Mouse (Mus musculus) gastrocnemius, postnatal 25 days (tissue): ENCODE measurements around the gene Nap1l5. TPM values are rescaled to one million over a fixed set of nuclear protein-coding genes. Genes with fewer than 3 reads are reported as not detected.
"Not testable (repeated sequence)": the region's sequence is repeated elsewhere in the genome, so short reads cannot be mapped to it uniquely, and the experiment has no call there.

ENCODE experiments used
- DNase-seq: peaks from one replicate; pipeline ENCODE4 v3.0.0; 2022
- total RNA-seq, 2 experiments: library from RNA; stranded (reverse); gene quantifications; 1 replicate in 1 of 2; 2 replicates in 1 of 2; pipeline ENCODE4 v1.2.3; 2021

Gene Nap1l5
- total RNA-seq, 2 experiments from 2014 or later: 0.15 to 0.24 TPM

DNA sequence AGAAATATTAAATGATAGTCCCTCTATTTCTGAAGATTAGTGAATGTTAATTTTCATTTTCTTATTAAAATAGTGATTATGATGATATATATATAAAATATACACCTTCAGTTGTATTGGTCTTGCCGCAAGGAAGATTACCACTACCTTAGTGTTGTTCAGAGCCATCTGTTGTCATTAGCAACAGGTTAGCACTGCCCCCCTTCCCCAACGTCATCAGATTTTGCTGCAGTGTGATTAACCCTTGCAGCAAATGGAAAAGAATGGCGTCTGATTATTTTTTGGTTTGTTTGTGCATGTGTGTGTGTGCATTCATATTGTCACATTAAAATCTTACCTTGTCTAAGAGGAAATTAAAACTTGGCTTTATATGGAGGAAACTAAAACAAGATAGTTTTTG, 2.3 kb downstream of the Nap1l5 start:
- DNase-seq: no peak

DNA sequence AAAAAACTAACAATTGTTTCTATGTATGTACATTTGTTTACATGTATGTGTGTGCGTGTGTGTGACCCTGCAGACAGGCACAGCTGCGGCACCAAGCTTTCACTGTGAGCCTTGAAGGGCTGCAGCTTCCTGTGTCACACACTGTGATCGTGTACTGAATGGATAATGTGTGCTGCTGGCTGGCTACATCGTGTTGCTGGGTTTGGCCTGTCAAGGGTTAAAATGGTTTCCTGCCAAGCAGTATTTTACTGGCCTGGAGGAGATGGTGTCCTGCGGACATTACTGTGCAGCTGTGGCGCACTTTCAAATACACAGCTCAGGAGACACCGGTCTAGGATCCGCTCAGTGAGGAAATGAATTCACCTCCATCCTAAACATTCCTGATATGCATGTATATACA, 3.7 kb downstream of the Nap1l5 start:
- DNase-seq: no peak

DNA sequence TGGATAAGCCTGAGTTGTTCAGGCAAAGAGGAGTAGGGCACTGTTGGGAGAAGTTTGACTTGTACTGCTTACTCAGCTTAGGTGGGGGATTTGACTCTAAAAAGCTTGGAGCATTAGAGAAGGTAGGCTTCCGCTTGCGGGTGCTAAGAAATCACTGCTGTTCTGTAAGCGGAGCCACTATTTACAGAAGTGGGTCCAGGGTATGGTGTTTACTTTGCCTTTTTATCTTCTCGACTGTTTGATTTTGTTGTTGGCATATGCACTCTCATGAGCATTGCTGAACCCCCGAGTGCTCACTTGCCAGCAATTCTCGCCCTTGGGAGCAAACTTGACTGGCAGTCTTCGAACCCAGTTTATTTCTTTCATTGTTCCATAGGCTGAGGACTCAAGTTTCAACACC, 6.3 kb downstream of the Nap1l5 start:
- no peak for DNase-seq

GRCm38 (mm10) chr6:58899076-58899475, 7.8 kb downstream of the Nap1l5 start:
- DNase-seq: no peak

- no peak for DNase-seq
Observed at GRCm38 (mm10) chr6:58896648-58897047, 10.2 kb downstream of the Nap1l5 start.

DNA sequence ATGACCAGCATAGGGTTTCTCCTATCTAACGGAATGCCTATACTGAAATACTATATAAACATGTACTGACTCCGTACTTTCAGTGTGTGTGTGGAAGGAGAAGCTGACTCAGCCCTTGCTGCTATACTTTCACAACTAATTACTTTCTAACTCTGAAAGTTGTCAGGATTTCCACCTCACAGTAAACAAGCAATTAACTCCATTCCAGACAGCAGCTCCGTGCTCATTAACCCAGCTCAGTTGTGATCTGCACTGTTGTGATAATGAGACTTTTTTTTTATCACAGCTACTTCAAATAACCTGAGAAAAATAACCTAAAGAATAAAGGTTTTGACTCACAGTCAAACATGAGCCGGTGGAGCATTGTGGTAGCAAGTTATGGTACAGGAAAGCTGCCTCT, 11.9 kb downstream of the Nap1l5 start:
- no peak for DNase-seq

DNA sequence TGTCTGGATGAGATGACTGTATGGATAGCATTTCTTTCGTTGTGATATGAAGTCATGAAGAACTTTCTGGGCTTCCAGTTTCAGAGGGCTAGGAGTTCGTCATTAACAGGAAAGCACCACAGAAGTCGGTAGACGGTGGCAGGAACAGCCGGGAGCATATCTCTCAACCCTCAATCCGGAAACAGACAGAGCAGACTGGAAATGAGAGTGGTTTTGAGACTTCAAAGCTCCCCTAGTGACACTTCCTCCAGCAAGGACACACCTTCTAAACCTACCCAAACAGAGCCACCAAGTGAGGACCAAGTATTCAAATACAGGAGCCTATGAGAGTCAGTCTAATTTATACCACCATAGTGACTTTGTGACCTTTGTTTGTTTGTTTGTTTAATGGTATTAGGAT, 13.6 kb downstream of the Nap1l5 start:
- no peak for DNase-seq

- no peak for DNase-seq
Observed at GRCm38 (mm10) chr6:58889917-58890316, 17.0 kb downstream of the Nap1l5 start.

DNA sequence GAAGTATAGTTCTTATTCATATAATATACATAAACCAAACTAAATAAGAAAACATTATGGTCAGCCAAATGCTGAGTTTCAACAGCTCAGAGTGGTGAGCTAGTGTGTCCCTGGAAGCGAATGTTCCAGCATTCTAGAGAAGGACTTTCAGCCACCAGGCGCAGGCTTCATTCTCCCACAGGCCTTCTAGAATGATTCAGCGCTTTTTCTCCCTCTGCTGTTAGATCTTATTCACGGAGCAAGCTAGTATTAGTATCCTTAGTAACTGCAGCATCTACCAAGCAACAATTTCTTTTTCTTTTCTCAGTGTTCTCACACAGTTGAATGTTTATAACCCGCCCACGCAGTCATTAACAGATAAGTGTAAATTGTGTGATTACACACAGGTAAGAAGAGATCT, 24.6 kb downstream of the Nap1l5 start:
- DNase-seq: no peak

DNA sequence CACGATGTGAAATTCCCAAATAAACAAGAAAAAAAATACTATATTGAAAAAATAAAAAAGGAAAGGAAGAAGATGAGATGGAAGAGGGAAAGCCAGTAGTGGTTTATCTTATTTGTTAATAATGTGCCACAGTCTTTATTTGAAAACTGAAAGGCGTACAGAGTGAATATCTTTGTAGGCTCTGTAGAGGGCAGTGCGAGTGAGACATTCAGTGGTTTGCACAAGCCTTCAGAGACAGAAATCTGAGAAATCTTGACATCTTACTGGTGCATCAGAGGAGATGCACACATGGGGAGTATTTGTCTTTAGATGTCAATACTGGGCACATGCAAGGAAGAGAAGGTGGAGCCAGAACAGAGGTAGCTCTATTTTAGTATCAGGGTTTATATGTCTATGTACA, 25.5 kb downstream of the Nap1l5 start:
- no peak for DNase-seq

DNA sequence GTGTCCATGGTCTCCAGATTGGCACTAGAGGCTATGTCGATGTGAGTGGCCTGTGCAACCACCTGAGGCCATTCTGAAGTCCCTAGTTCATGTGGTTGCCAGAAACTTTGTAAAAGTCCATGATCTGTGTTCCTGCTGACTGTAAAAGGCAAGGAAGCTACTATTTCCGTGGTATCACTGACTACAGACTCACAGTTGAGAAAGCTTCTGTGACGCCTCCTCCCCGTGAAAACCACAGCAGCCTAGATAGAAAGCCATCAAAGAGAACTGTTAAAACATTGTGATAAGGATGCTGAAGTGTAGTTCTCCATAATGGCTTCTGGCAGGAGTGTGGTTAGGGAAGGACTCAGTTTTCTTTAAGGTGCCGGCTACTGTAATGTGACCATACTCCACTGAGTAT, 26.0 kb downstream of the Nap1l5 start:
- DNase-seq: no peak

GRCm38 (mm10) chr6:58879987-58880386, 26.9 kb downstream of the Nap1l5 start:
- DNase-seq: no peak

DNA sequence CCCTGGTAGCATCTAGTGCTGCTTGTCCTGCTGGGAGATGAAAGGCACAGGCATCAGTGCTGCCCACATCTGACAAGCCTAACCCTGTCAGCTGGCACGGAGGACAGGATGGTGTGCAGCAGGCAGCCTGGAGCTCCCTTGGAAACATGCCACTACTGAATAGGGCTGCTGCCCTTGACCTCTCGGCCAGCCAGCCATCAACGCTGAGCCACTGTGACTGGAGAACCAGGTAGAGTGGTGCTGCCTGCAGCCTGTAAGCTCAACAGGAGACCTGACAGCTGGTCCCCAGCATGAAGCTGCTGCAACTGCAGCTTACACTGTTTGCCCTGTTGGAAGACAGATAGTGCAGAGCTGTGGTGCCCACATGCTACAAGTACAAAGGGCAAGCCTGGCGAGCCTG, 27.3 kb downstream of the Nap1l5 start:
- DNase-seq: peak; percentile 12

DNA sequence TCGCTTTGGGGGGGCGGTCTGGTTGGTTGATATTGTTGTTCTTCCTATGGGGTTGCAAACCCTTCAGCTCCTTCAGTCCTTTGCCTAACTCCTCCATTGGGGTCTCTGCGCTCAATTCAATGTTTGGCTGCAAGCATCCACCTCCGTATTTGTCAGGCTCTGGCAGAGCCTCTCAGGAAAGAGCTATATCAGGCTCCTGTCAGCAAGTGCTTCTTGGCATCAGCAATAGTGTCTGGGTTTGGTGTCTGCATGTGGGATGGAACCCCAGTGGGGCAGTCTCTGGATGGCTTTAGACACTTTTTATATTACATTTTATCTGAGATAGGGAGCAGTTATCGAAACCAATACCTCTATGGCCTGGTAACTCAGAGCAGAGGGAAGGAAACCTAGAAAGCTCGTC, 39.0 kb downstream of the Nap1l5 start:
- not testable (repeated sequence) for DNase-seq

- DNase-seq: no peak
Observed at GRCm38 (mm10) chr6:58863631-58864235, 43.1 kb downstream of the Nap1l5 start.

DNA sequence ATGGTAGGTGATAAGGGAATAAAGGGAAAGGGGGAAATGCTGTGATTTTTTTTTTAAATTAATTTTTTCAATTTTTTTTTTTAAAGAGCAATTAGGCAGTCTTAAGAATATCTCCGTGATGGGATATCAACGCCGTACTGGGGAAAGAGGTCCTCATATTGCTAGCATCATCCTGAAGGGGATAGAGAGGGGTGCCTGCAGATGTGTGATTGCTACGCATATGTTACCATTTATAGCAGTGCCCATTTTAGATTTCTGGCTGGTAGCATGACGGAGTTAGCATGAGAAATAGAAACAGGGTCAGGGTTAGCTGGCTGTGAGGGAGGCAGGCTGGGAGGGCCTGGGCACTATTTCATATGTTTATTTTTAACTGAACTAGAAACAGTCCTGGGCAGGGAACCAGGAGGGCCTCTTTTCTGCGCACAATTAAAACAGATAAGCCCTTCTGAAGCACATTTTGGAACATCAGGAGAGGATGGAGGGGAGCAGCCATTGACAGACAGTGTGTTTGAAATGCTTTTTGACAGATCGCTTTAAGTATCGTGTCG, 44.4 kb downstream of the Nap1l5 start:
- peak; percentile 52 for DNase-seq

- no peak for DNase-seq
Observed at GRCm38 (mm10) chr6:58859517-58859916, 47.4 kb downstream of the Nap1l5 start.

DNA sequence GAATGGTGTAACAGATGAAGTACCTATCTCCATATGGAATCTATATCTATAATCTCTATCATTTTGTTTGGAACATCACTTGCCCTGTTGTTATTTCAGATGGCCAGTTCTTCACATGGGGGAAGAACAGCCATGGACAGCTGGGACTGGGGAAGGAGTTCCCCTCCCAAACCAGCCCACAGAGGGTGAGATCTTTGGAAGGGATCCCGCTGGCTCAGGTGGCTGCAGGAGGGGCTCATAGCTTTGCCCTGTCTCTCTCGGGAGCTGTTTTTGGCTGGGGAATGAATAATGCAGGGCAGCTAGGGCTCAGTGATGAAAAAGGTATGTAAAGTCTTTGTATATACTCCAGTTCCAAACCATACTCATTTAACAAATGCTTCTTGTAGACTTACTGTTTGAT, 50.4 kb downstream of the Nap1l5 start:
- no peak for DNase-seq

DNA sequence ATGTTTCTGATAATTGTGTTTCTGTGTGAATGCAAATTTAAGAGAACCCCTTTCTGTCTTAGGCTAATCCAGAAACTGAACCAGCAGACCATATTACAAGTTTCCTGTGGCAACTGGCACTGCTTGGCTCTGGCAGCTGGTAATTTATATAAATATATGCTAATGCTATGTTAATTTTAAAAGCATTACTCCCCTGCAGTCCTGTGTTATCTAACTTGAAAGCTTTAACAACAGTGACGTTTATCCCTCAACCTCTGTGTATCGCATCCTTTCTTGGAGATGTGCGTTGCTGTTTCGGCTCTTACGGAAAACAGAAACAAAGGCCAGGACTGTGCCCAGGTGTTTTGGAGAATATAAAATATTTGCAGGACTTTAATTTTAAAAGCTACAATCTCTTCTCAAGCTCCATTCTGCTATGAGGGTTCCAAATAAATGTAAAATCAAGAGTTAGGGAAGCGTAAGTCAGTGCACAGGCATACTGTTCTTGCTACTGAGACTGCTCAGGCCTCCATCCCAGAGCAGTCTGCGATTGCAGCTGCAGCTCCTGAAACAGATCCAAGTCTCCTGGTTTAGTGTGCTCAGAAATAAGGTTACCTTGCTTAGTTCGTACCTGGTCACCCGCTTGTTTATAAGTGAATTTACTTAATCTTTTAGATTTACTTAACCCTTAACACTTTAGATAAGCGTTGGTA, 51.1 kb downstream of the Nap1l5 start:
- no peak for DNase-seq

Other genes with a start within 250 kb of the Nap1l5 start
- 10 to 100 TPM; 30.2 to 51.7 TPM for gene Herc3, start 75.6 kb downstream of the Nap1l5 start, total RNA-seq
- gene Fam13a, start 117.5 kb upstream of the Nap1l5 start, total RNA-seq: 10 to 100 TPM in 1 of 2 experiments, 1 to 10 TPM in 1; 8.6 to 18.1 TPM